Mouse (Mus musculus) bone marrow, adult 2 months (tissue): ENCODE measurements around the gene Wnk2.

ENCODE experiments used
- CTCF ChIP-seq: fragments of 200-500 bp; IDR thresholded peaks from 2 replicates; pipeline ENCODE4 v1.5.1; 2011; ENCODE audit warnings: low read length, control low read depth; ENCODE audit not compliant: control insufficient read depth, insufficient read depth
- POLR2A ChIP-seq: fragments of 200-500 bp; IDR thresholded peaks from 2 replicates; pipeline ENCODE4 v1.6.1; 2011; ENCODE audit warnings: low read depth, mild to moderate bottlenecking, control low read depth, low read length, borderline replicate concordance; ENCODE audit not compliant: control insufficient read depth

- TF ChIP-seq POLR2A (no peak), CTCF (no peak)
These were observed 5.4 kb downstream of the Wnk2 start for GRCm38 (mm10) chr13:49142396-49142795.
